Mouse (Mus musculus): ENCODE measurements around the gene Galns.

Gene Galns

DNA sequence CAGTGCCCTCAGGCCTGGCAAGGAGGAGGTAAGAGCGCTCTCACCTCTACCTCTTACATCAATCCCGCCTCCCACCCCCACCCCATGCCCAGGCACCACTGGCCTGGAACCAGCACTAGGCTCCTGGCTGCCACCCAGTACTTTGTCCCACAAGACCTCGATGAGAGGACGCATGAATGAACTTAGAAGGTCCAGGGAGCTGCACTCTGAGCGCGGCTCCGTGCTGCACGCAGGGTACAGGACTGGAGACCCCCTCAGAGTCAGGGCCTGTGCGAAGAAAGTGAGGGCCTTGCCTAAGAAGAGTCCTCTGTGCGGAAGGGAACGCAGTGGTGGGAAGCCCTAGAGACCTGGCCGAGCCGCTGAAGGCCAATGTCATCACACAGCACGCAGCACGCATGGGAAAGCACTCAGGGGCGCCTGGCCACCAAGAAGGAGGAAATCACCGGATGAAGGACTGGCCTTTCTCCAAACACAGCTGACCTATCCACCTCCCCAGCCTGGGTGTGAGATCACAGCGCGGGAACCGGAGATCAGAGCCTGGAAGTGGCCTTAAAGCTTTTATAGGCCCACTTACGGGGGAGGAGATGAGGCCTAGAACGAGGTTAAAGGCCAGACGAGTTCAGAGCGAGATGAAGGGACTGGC is 64.3 kb downstream of the Galns start:
- DNase-seq (ENCODE audit: extremely low read depth, insufficient read length, low spot score): peak; percentile 51

- DNase-seq (ENCODE audit: extremely low read depth, insufficient read length, low spot score): no peak
These were observed 65.1 kb downstream of the Galns start for GRCm38 (mm10) chr8:122546066-122546755.

DNA sequence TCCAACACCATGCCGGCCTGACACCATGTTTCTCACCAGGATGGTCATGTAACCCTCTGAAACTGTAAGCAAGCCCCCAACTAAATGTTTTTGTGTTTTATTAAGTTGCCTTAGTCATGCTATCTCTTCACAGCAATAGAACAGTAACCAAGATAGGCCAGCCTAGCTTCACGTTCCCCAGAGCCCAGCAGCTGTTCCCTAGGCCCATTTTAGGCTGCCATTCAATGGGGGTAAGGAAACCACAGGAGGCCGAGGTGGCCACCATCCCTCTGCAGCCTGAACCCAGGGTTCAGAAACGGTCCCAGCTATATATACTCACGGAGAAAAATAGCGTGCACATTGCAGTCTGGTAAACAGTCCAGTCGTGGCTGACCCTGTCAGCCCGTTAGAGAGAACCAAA is 67.1 kb downstream of the Galns start:
- no peak for DNase-seq (ENCODE audit: extremely low read depth, insufficient read length, low spot score)

- no peak for DNase-seq (ENCODE audit: extremely low read depth, insufficient read length, low spot score)
These were observed 72.8 kb downstream of the Galns start for GRCm38 (mm10) chr8:122538310-122539076.

GRCm38 (mm10) chr8:122537812-122538211 is 73.5 kb downstream of the Galns start:
- DNase-seq (ENCODE audit: extremely low read depth, insufficient read length, low spot score): no peak

DNA sequence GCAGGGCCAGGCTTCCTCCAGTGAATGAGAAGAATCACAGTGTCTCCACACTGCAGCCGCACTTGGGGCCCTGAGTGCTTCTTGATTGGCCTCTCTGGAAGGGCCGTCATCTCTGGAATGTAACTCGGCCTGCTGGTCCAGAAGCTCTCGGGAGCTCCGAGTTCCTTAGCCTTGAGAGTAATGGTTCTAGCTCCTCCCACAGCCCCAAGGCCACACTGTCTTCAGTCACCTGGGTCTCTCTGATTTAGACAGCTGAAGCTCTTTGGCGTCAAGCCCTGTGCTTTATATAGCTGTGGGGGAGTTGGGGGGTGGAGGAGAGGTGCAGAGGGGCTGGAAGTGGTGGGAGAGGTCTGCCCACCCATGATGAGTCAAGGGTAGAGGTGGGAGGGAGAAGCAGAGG is 74.2 kb downstream of the Galns start:
- DNase-seq (ENCODE audit: extremely low read depth, insufficient read length, low spot score): no peak

DNA sequence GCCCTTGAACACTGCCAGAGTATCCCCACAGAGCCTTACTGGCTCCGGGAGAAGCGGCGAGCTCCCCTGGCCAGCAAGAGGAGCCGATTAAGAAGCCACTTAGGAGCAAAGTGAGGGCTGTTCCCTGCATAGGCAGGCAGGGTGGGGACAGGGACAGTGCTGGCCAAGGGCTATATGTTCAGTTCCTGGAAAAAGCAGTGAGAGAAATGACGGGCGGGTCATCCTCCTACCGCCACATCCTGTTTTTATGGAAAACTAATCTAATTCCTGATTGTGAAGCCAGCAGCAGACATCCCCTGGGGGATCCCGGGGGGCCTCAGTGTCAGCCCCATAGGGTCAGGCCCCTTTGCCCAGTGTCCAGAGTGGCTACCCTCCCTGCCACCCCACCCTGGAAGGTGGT is 80.0 kb downstream of the Galns start:
- DNase-seq (ENCODE audit: extremely low read depth, insufficient read length, low spot score): no peak

DNA sequence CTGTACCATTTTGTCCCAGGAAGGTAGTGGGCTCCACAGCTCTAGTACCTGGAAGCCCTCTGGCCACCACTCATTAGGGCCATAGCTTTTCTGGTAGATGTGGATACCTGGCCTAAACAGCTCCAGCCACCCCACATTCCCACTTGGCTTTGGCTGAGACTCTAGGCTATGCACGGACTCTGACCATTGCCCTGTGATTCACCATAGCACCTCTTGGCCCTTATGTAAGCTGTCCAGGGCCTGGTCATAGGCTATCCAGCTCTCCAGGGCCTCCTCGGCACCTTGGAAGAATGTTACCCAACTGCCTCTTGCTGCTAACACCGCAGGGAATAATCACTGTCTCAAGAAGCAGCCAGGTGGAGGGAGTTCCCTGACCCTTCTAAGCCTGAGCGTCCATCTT is 82.1 kb downstream of the Galns start:
- no peak for DNase-seq (ENCODE audit: extremely low read depth, insufficient read length, low spot score)
